Mouse (Mus musculus): ENCODE measurements around the gene Lypd6b. TPM values are rescaled to one million over a fixed set of nuclear protein-coding genes. Genes with fewer than 3 reads are reported as not detected.

The Lypd6b gene
- total and polyA plus RNA-seq, 2 experiments from 2014 or later = 0.11 to 0.38 TPM

DNA sequence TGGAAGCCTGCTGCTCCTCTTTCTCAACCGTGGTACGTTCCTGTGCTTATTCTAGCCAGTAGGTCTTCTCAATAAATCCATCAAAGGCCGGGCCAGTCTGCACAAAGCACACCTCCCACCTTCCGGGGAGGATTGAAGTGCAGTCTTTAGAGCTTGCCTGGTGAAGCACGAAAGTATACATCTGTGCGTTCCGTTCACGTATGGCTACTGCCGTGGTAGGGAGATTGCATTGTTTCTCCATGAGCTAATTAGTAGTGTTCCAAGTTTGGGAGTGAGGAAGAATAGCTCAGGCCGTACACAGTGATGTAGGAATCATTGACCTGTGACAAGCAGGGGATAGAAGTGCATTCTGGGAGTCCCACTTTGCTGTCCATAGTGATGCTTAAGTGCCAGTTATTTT, 130.0 kb downstream of the Lypd6b start:
- Histone ChIP-seq H3K27me3 (ENCODE audit: control insufficient read depth, insufficient read depth, low read length) (no peaks in the 10 kb centered on the region), H3K9ac (replicated peaks; ENCODE audit: low read depth, low read length) (no peak overlapping the region), H3K4me2 (ENCODE audit: low read depth, low read length) (no peak overlapping the region), H3K36me3 (replicated peaks; ENCODE audit: control insufficient read depth, insufficient read depth, low read length) (no peaks in the 10 kb centered on the region), H3K4me1 (ENCODE audit: control insufficient read depth, insufficient read depth) (no peaks in the 10 kb centered on the region), H3K27ac (ENCODE audit: low read depth) (no peak overlapping the region), H3K9me3 (replicated peaks; ENCODE audit: control insufficient read depth, low read length) (no peaks in the 10 kb centered on the region), H3K4me3 (ENCODE audit: low read depth, low read length) (no peak overlapping the region)
- TF ChIP-seq CTCF (IDR thresholded peaks at IDR 0.05; ENCODE audit: low read depth) (no peak), EP300 (IDR thresholded peaks at IDR 0.05; ENCODE audit: low read depth) (no peak)
- ATAC-seq (ENCODE audit: insufficient read depth, low read depth) = no peak
- no peak for DNase-seq (ENCODE audit: low spot score)
- WGBS = 71% methylated on average over 10 of the region's 10 CpGs

DNA sequence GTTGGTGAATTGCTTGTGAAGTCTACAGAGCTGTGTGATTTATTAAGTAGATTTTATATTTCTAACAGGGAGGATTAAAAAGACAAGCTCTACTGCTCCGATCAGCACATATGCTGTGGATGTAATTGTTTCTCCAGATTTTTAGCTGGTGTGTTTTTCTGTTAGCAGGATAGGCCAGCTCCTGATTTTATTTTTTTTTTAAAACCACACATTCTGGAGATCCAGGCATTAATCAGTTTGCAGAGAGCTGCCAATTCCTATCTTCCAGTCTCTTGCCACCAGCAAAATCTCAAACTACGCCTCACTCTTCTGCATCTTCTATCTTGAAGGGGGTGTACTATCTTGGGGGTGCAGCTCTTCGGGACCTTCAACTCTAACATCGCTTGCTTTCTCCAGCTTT, 130.6 kb downstream of the Lypd6b start:
- 72% methylated on average over 4 of the region's 4 CpGs for WGBS
- ATAC-seq (ENCODE audit: insufficient read depth, low read depth) = no peak
- Histone ChIP-seq H3K36me3 (replicated peaks; ENCODE audit: control insufficient read depth, insufficient read depth, low read length) (no peaks in the 10 kb centered on the region), H3K27ac (ENCODE audit: low read depth) (no peak overlapping the region), H3K4me3 (ENCODE audit: low read depth, low read length) (no peak overlapping the region), H3K9me3 (replicated peaks; ENCODE audit: control insufficient read depth, low read length) (no peaks in the 10 kb centered on the region), H3K27me3 (ENCODE audit: control insufficient read depth, insufficient read depth, low read length) (no peaks in the 10 kb centered on the region), H3K9ac (replicated peaks; ENCODE audit: low read depth, low read length) (no peak overlapping the region), H3K4me1 (ENCODE audit: control insufficient read depth, insufficient read depth) (no peaks in the 10 kb centered on the region), H3K4me2 (ENCODE audit: low read depth, low read length) (no peak overlapping the region)
- TF ChIP-seq EP300 (IDR thresholded peaks at IDR 0.05; ENCODE audit: low read depth) (no peak), CTCF (IDR thresholded peaks at IDR 0.05; ENCODE audit: low read depth) (no peak)
- no peak for DNase-seq (ENCODE audit: low spot score)

DNA sequence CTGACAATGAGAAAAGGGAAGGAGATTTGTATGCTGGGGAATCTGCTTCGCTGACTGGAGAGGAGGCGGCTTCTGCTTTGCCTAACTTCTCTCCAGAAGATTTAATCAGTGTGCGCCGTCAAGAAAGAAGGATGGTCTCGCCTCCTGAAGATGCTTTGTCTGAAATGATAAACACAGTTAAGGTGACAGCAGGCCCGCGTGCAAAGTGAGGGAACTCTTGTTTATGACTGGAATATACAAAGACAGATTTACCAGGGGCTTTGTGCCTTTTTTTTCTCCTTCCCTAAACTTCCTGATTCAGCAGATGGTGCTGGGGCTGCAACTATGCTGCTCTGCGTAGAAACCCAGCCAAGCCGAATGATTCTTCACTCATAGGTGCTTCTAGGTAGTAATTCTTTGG, 131.2 kb downstream of the Lypd6b start:
- DNase-seq (ENCODE audit: low spot score) (no peak), ATAC-seq (ENCODE audit: insufficient read depth, low read depth) (no peak)
- Histone ChIP-seq H3K4me1 (ENCODE audit: control insufficient read depth, insufficient read depth) (no peaks in the 10 kb centered on the region), H3K27ac (ENCODE audit: low read depth) (no peak overlapping the region), H3K4me3 (ENCODE audit: low read depth, low read length) (no peak overlapping the region), H3K27me3 (ENCODE audit: control insufficient read depth, insufficient read depth, low read length) (no peaks in the 10 kb centered on the region), H3K36me3 (replicated peaks; ENCODE audit: control insufficient read depth, insufficient read depth, low read length) (no peaks in the 10 kb centered on the region), H3K4me2 (ENCODE audit: low read depth, low read length) (no peak overlapping the region), H3K9me3 (replicated peaks; ENCODE audit: control insufficient read depth, low read length) (no peaks in the 10 kb centered on the region), H3K9ac (replicated peaks; ENCODE audit: low read depth, low read length) (no peak overlapping the region)
- WGBS = 43% methylated on average over 9 of the region's 9 CpGs
- TF ChIP-seq EP300 (IDR thresholded peaks at IDR 0.05; ENCODE audit: low read depth) (no peak), CTCF (IDR thresholded peaks at IDR 0.05; ENCODE audit: low read depth) (no peak)

DNA sequence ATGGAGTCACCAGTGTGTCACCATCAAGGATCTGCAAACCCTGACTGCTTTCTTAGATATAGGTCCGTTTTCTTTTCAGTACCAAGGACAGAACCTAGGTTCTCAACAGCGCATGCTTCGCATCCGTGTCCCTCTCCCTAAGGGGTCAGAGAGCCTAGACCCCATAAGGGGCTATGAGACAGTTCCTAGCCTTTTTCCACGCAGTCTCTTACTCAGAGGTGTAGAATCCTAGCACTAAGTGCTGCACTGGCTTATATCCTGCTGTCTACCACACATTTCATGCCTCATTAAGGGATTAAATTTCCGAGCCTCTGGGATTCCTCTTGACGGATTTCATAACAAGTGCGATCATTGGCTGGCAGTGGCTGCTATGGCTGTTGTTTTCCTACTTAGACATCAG, 134.5 kb downstream of the Lypd6b start:
- Histone ChIP-seq H3K27ac (ENCODE audit: low read depth) (no peak overlapping the region), H3K36me3 (replicated peaks; ENCODE audit: control insufficient read depth, insufficient read depth, low read length) (no peaks in the 10 kb centered on the region), H3K4me3 (ENCODE audit: low read depth, low read length) (no peak overlapping the region), H3K4me2 (ENCODE audit: low read depth, low read length) (no peak overlapping the region), H3K9ac (replicated peaks; ENCODE audit: low read depth, low read length) (no peak overlapping the region), H3K4me1 (ENCODE audit: control insufficient read depth, insufficient read depth) (no peaks in the 10 kb centered on the region), H3K9me3 (replicated peaks; ENCODE audit: control insufficient read depth, low read length) (no peaks in the 10 kb centered on the region), H3K27me3 (ENCODE audit: control insufficient read depth, insufficient read depth, low read length) (no peaks in the 10 kb centered on the region)
- no peak for DNase-seq (ENCODE audit: low spot score)
- no peak for ATAC-seq (ENCODE audit: insufficient read depth, low read depth)
- 59% methylated on average over 8 of the region's 8 CpGs for WGBS
- TF ChIP-seq EP300 (IDR thresholded peaks at IDR 0.05; ENCODE audit: low read depth) (no peak), CTCF (IDR thresholded peaks at IDR 0.05; ENCODE audit: low read depth) (no peak)

DNA sequence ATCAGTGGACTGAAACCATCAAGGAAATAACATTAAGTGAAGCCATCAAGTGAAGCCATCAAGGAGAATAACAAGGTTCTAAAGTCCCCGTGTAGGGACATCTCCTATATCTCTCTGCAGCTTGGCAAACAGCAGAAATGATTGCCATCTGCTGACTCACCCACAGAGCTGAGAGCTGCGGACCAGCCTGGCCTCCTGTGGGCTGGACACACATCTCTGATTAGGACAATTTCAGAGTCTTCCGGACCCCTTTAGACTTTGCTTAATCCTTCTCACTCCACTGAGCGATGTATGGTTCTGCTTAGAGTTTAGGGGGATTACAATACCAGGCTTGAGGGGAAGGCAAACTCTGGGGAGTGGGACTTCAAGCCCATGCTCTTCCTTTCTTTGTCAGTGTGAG, 135.3 kb downstream of the Lypd6b start:
- Histone ChIP-seq H3K4me1 (ENCODE audit: control insufficient read depth, insufficient read depth) (no peaks in the 10 kb centered on the region), H3K27me3 (ENCODE audit: control insufficient read depth, insufficient read depth, low read length) (no peaks in the 10 kb centered on the region), H3K9me3 (replicated peaks; ENCODE audit: control insufficient read depth, low read length) (no peaks in the 10 kb centered on the region), H3K9ac (replicated peaks; ENCODE audit: low read depth, low read length) (no peak overlapping the region), H3K27ac (ENCODE audit: low read depth) (no peak overlapping the region), H3K4me3 (ENCODE audit: low read depth, low read length) (no peak overlapping the region), H3K4me2 (ENCODE audit: low read depth, low read length) (no peak overlapping the region), H3K36me3 (replicated peaks; ENCODE audit: control insufficient read depth, insufficient read depth, low read length) (no peaks in the 10 kb centered on the region)
- WGBS = 77% methylated on average over 4 of the region's 4 CpGs
- ATAC-seq (ENCODE audit: insufficient read depth, low read depth) (no peak), DNase-seq (ENCODE audit: low spot score) (no peak)
- no peak for TF ChIP-seq CTCF (IDR thresholded peaks at IDR 0.05; ENCODE audit: low read depth)
- TF ChIP-seq EP300 (IDR thresholded peaks at IDR 0.05; ENCODE audit: low read depth) = no peak

DNA sequence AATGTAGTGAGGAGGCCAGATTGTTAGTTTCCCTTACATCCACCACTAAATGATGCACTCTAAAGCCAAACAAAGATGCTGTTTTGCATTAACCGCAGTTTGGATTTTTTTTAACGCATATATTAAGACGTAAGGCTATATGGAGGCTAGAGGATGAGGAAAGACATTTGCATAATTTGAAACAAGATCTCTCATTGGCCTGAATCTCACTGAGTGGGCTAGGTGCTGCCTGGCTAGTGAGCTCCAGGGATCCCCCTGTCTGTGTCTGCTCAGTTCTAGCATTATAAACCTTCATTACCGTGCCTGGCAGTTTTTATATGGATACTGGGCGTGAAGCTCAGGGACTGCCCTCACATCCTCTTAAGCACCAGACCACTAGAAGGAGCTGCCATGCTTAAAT, 138.7 kb downstream of the Lypd6b start:
- Histone ChIP-seq H3K36me3 (replicated peaks; ENCODE audit: control insufficient read depth, insufficient read depth, low read length) (no peaks in the 10 kb centered on the region), H3K27ac (ENCODE audit: low read depth) (no peak overlapping the region), H3K9ac (replicated peaks; ENCODE audit: low read depth, low read length) (no peak overlapping the region), H3K27me3 (ENCODE audit: control insufficient read depth, insufficient read depth, low read length) (no peaks in the 10 kb centered on the region), H3K4me3 (ENCODE audit: low read depth, low read length) (no peak overlapping the region), H3K9me3 (replicated peaks; ENCODE audit: control insufficient read depth, low read length) (no peaks in the 10 kb centered on the region), H3K4me2 (ENCODE audit: low read depth, low read length) (no peak overlapping the region), H3K4me1 (ENCODE audit: control insufficient read depth, insufficient read depth) (no peaks in the 10 kb centered on the region)
- WGBS = 78% methylated on average over 5 of the region's 5 CpGs
- no peak for DNase-seq (ENCODE audit: low spot score)
- no peak for ATAC-seq (ENCODE audit: insufficient read depth, low read depth)
- no peak for TF ChIP-seq EP300 (IDR thresholded peaks at IDR 0.05; ENCODE audit: low read depth)
- TF ChIP-seq CTCF (IDR thresholded peaks at IDR 0.05; ENCODE audit: low read depth) = no peak

Measured in heart, postnatal 0 days (tissue).